Mouse (Mus musculus): Measurements from ENCODE around the gene Sec22a. TPM values are rescaled to one million over a fixed set of nuclear protein-coding genes. Genes with fewer than 3 reads are reported as not detected.

Sec22a gene
- polyA plus RNA-seq, 1 experiment from 2014 or later: 37.1 TPM

DNA sequence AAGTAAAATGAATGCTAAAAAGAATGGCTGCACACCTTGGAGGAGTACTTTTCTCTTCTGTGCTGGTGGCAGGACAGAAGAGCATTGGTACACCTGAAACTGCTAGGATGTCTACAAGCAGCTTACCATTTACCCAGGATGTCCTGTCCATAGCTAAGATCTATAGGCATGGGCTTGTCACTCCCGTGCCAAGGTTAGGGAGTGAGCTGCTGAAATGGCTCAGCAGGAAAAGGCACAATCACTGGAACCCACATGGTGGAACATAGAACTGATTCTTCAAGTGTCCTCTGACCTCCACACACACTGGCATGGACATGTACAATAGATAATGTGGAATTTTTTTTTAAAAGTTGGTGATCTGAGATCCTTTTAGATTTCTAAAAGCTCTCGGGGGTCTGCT, 56.4 kb downstream of the Sec22a start:
- no peak overlapping the region for H3K4me3 ChIP-seq
- no peaks in the 10 kb centered on the region for H3K27me3 ChIP-seq (ENCODE audit: poor library complexity, severe bottlenecking)
- WGBS: 85% methylated on average over 2 of the region's 2 CpGs
- no peak overlapping the region for H3K27ac ChIP-seq
- H3K4me1 ChIP-seq: peaks cover 22% of the 10 kb centered on the region
- peaks cover 8% of the 10 kb centered on the region for H3K36me3 ChIP-seq (replicated peaks)
- no peaks in the 10 kb centered on the region for H3K9me3 ChIP-seq
- no peak for DNase-seq (ENCODE audit: extremely low spot score, low spot score)

DNA sequence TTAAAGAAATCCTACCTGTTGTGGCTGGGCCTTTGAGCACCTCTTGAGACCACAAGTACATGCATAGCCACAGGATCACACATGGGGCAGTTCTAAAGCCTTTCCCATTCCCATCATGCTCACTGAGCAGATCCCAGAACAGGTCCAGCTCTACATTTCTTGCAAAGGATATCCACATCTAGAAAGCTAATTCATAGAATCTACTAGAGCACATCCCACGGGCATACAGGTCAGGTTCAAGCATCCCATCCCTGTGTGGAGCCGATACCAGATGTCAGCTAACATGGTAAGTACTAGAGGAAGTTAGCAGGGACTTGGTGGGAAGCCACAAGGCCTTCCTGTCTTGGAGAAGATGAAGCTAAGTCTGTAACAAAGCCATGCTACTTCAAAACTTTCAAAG, 57.1 kb downstream of the Sec22a start:
- no peak for DNase-seq (ENCODE audit: extremely low spot score, low spot score)
- Histone ChIP-seq H3K9me3 (no peaks in the 10 kb centered on the region), H3K36me3 (replicated peaks) (peaks cover 8% of the 10 kb centered on the region), H3K27me3 (ENCODE audit: poor library complexity, severe bottlenecking) (no peaks in the 10 kb centered on the region), H3K27ac (no peak overlapping the region), H3K4me3 (no peak overlapping the region), H3K4me1 (peaks cover 15% of the 10 kb centered on the region)
- 89% methylated on average over 2 of the region's 2 CpGs for WGBS

DNA sequence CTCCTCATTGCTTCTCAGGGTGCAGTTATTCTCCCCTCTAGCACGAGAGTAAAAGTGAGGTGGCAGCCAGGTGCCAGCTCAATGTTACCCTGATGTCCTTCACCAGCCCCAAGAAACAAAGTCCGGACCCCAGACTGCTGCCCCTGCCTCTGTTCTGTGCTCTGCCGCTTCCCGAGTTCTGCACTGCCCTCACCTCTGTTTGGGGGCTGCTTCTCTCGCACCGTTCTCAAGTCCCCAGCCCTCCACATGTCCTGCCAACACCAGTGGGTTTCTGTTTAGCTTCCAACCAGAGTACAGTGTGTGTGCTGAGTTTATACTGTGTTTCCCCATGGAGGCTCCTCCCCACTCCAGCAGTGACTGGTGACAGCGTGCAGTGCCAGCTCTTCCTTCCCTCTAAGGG, 58.5 kb downstream of the Sec22a start:
- WGBS: 87% methylated on average over 7 of the region's 7 CpGs
- H3K27me3 ChIP-seq (ENCODE audit: poor library complexity, severe bottlenecking): no peaks in the 10 kb centered on the region
- no peak for DNase-seq (ENCODE audit: extremely low spot score, low spot score)
- no peaks in the 10 kb centered on the region for H3K9me3 ChIP-seq
- no peak overlapping the region for H3K4me3 ChIP-seq
- no peak overlapping the region for H3K27ac ChIP-seq
- peaks cover 2% of the 10 kb centered on the region; the same call in 1 of the 2 replicates for H3K4me1 ChIP-seq
- H3K36me3 ChIP-seq (replicated peaks): peaks cover 9% of the 10 kb centered on the region

DNA sequence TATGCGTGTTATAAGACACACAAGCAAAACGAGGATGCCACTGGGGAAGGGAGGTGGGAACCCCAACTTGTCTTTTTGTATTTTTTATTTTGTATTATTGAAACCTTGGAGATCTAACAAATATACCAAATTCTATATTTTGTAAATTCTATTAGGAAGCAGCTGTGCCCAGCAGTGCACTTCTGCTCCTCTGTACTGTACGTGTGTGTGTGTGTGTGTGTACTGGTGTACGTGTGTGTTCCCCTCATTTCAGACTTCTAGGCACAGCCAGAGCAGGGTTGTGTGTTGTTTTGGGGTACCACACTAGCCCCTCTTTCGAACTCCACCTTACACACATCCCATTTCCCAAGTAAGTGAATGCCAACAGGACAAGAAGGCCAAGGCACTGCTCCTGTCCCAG, 59.3 kb downstream of the Sec22a start:
- DNase-seq (ENCODE audit: extremely low spot score, low spot score): no peak
- no peak overlapping the region for H3K4me3 ChIP-seq
- no peak overlapping the region for H3K27ac ChIP-seq
- H3K27me3 ChIP-seq (ENCODE audit: poor library complexity, severe bottlenecking): no peaks in the 10 kb centered on the region
- H3K4me1 ChIP-seq: no peaks in the 10 kb centered on the region
- no peaks in the 10 kb centered on the region for H3K9me3 ChIP-seq
- WGBS: 89% methylated on average over 5 of the region's 5 CpGs
- H3K36me3 ChIP-seq (replicated peaks): peaks cover 14% of the 10 kb centered on the region

DNA sequence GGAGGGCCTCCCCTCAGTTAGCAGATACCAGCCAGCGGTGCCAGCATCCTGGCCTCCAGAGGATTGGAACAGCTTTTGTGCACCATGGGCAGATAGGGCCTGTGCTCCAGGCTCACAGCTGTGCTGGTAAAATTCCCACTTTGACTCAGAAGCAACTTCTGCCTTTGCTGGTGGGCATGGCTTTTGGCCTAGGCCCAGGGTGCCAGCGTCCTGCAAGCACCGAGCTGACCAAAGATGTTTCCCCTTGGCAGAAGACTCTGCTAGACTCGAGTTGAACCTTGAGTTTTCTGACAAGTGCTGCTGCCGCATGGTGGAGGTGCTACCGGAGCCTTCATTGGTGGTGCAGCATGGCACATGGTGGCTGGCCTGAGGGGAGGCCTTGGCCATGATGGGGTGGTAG, 60.0 kb downstream of the Sec22a start:
- no peak overlapping the region for H3K27ac ChIP-seq
- no peaks in the 10 kb centered on the region for H3K9me3 ChIP-seq
- no peak for DNase-seq (ENCODE audit: extremely low spot score, low spot score)
- no peak overlapping the region for H3K4me3 ChIP-seq
- no peaks in the 10 kb centered on the region for H3K4me1 ChIP-seq
- no peaks in the 10 kb centered on the region for H3K27me3 ChIP-seq (ENCODE audit: poor library complexity, severe bottlenecking)
- peaks cover 14% of the 10 kb centered on the region for H3K36me3 ChIP-seq (replicated peaks)
- 93% methylated on average over 6 of the region's 6 CpGs for WGBS

DNA sequence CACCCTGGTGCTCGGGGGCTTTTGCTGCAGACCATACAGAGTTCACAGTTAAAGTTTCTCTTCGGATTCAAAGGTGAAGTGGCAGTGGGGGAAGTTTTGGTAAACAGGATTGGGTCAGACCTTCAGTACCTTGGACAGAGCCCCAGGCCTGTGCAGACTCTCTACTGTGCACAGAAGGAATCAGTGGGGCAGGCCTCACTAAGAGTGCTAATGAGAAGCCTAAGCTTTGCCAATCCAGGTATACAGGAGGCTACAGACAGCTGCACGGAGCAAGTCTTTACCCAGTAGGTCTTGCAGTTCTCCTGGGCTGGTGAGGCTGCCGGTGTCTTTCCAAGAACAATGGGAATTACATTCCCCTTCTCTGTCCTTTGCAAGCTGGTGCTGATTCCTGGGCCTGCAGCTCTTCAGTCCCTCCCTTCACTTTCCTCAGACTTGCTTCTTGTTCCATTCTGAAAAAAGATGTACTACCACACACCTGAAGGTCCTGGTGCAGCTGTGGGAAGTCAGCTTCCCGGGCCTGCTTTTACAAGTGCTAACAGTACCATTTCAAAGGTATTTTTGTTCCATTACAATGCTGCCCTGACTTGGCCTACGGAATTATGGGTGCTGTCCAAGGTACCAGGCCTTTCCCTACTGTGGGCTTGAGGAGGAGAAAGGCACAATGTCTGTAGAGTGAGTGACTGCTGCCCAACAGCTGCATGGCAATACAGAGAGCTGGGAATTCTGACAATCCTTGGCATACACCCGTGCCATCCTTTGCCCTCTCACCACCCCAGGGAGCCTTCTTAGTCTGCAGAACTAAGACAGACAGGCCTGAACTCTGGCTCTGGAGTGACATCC, 61.1 kb downstream of the Sec22a start:
- Histone ChIP-seq H3K27me3 (ENCODE audit: poor library complexity, severe bottlenecking) (no peaks in the 10 kb centered on the region), H3K27ac (no peak overlapping the region), H3K9me3 (no peaks in the 10 kb centered on the region), H3K36me3 (replicated peaks) (peaks cover 14% of the 10 kb centered on the region), H3K4me1 (no peaks in the 10 kb centered on the region), H3K4me3 (no peak overlapping the region)
- no peak for DNase-seq (ENCODE audit: extremely low spot score, low spot score)
- WGBS: 50% methylated on average over 7 of the region's 7 CpGs

DNA sequence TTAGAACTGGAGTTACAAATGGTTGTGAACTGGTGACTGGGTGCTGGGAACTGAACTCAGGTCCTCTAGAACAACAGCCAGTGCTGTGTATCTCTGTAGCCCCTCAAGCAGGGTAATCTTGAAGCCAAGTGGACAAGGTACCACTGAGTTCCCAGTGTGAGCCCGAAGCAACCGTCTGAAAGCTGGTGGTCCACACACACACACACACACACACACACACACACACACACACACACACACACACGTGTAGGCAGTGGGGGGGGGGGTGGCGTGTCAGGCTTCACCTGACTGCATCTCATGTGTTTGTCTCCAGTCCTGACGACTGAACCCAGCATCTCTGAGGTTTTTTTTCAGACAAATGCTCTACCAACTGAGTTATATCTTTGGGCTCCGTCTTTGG, 63.6 kb downstream of the Sec22a start:
- Histone ChIP-seq H3K36me3 (replicated peaks) (peaks cover 14% of the 10 kb centered on the region), H3K9me3 (no peaks in the 10 kb centered on the region), H3K27me3 (ENCODE audit: poor library complexity, severe bottlenecking) (no peaks in the 10 kb centered on the region), H3K27ac (no peak overlapping the region), H3K4me3 (no peak overlapping the region), H3K4me1 (no peaks in the 10 kb centered on the region)
- no peak for DNase-seq (ENCODE audit: extremely low spot score, low spot score)
- 87% methylated on average over 6 of the region's 6 CpGs for WGBS

DNA sequence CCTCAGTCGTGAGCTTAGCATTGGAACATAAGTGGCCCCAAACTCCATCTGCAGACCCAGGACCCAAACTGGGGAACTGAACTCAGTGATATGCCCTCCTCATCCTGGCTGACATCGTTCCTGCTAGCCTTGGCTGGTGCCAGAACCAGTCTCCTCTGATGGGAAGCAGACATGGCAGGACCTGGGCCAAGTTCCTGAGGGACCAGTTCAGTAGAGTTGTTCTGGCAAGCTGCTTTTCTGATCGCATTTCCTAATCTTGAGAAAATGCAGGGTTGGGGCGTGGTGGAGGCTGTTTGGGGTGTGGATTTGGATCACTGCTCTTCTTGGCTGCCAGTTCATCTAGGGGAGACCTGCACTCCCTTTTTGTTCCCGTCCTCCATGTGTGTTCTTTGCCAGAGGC, 65.9 kb downstream of the Sec22a start:
- no peaks in the 10 kb centered on the region for H3K4me1 ChIP-seq
- no peaks in the 10 kb centered on the region for H3K9me3 ChIP-seq
- H3K36me3 ChIP-seq (replicated peaks): peaks cover 5% of the 10 kb centered on the region
- H3K4me3 ChIP-seq: no peak overlapping the region
- no peak for DNase-seq (ENCODE audit: extremely low spot score, low spot score)
- no peak overlapping the region for H3K27ac ChIP-seq
- 85% methylated on average over 5 of the region's 5 CpGs for WGBS
- H3K27me3 ChIP-seq (ENCODE audit: poor library complexity, severe bottlenecking): no peaks in the 10 kb centered on the region

DNA sequence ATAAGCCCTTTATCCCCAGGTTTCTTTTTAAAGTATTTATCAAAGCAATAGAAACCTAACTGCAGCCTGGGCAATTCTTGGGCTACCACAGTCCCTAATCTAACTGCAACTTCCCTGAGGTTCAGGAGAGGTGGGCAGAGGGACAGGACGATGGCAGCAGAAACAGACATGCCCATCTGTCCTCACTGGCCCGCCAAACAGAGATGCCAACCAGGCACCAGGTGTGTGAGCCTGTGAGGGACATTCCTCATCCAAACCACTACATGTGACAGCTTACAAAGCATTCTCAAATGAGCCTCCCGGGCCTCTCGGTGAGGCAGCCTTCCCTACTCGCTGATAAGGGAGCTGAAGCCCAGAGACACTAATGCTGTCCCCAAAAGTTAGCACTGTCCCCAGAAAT, 76.5 kb downstream of the Sec22a start:
- peaks cover 13% of the 10 kb centered on the region; the same call in 1 of the 2 replicates for H3K4me1 ChIP-seq
- H3K9me3 ChIP-seq: no peaks in the 10 kb centered on the region
- no peak overlapping the region for H3K4me3 ChIP-seq
- no peak overlapping the region for H3K27ac ChIP-seq
- no peaks in the 10 kb centered on the region for H3K27me3 ChIP-seq (ENCODE audit: poor library complexity, severe bottlenecking)
- no peaks in the 10 kb centered on the region for H3K36me3 ChIP-seq (replicated peaks)
- 93% methylated on average over 5 of the region's 5 CpGs for WGBS
- DNase-seq (ENCODE audit: extremely low spot score, low spot score): no peak

DNA sequence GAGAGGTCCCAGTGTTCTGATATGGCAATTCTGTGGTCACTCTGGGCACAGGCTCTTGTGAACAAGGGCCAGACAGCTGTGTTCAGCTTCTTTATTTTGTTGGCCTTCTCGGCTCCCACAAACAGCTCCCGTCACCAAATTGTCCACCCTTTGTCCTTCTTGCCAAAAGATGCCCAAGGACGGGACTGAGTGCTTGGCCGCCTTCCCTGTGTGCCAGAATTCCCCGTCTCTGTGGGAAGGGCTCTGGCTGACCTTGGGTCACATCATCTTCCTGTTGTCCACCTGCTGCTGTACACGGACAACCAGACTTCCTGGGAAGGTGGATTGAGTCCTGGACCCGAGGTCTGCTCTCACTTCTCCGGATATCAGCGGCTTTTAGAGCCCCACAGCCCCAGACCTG, 77.9 kb downstream of the Sec22a start:
- Histone ChIP-seq H3K27ac (0 out of 2 replicates have a peak overlapping the region, but pooled peaks have one; percentile 20), H3K27me3 (ENCODE audit: poor library complexity, severe bottlenecking) (no peaks in the 10 kb centered on the region), H3K4me1 (peaks cover 13% of the 10 kb centered on the region; the same call in 1 of the 2 replicates), H3K4me3 (no peak overlapping the region), H3K9me3 (no peaks in the 10 kb centered on the region), H3K36me3 (replicated peaks) (no peaks in the 10 kb centered on the region)
- no peak for DNase-seq (ENCODE audit: extremely low spot score, low spot score)
- 86% methylated on average over 9 of the region's 9 CpGs for WGBS

DNA sequence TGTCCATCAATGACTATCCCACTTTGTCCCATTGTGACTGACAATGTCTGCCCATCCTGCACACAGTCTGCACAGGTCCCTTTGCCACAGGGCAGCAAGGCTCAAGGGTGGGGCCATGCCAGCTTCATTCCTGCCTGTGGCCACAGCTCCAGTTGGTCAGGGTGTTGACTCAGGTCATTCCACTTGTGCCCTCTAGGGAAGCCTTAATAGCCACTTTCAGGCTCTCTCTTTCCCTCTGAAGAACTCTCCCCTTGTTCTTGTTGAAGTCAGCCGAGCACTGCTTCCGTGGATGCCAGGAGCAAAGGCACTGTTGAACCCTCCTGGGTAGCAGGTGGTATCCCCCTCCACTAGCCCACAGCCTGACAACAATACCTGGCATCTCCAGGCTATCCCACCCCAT, 81.3 kb downstream of the Sec22a start:
- no peak overlapping the region for H3K27ac ChIP-seq
- no peaks in the 10 kb centered on the region for H3K27me3 ChIP-seq (ENCODE audit: poor library complexity, severe bottlenecking)
- no peaks in the 10 kb centered on the region for H3K36me3 ChIP-seq (replicated peaks)
- 86% methylated on average over 2 of the region's 2 CpGs for WGBS
- H3K4me1 ChIP-seq: peaks cover 3% of the 10 kb centered on the region; the same call in 1 of the 2 replicates
- H3K9me3 ChIP-seq: no peaks in the 10 kb centered on the region
- no peak overlapping the region for H3K4me3 ChIP-seq
- DNase-seq (ENCODE audit: extremely low spot score, low spot score): no peak

DNA sequence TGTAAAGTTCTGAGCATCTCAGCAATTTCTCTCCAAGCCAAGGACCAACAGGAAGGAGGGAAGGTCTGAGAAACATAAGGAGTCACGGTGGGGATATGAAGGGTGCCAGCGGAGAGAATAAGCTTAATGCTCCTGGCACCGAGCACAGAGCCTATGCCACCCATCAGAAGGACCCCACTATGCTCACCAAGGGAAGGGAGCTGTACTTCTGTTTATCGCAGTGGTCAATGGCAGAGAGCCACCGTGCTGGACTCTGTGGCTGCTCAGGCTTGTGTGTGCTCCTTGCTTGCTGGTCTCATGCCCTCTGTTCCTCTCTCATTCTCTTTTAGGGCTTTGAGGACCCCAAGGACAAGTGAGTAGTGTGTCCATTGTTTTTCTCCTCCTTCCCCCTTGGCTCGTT, 85.6 kb downstream of the Sec22a start:
- Histone ChIP-seq H3K27ac (no peak overlapping the region), H3K36me3 (replicated peaks) (no peaks in the 10 kb centered on the region), H3K4me3 (no peak overlapping the region), H3K9me3 (no peaks in the 10 kb centered on the region), H3K4me1 (peaks cover 10% of the 10 kb centered on the region), H3K27me3 (ENCODE audit: poor library complexity, severe bottlenecking) (peaks cover 25% of the 10 kb centered on the region)
- DNase-seq (ENCODE audit: extremely low spot score, low spot score): no peak
- 87% methylated on average over 6 of the region's 6 CpGs for WGBS

DNA sequence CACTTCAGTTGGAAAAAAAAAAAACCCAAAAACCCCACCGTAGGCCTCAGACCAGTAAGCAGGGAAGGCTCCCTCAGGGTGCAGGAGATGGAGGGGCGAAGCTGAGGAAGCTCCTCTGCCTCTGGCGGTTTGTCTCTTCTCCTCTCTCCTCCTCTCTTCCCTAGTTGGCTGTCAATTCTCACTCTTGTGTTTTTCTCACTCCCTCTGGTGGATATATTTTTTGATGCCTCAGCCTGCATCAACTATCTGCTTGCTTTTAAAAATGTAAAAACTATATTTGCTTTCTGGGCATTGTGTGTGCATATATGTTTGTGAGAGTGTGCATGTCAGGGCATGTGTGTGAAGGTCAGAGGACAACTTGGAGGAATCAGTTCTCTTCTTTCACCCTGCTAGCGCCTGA, 91.3 kb downstream of the Sec22a start:
- peaks cover 38% of the 10 kb centered on the region for H3K4me1 ChIP-seq
- H3K4me3 ChIP-seq: no peak overlapping the region
- no peak overlapping the region for H3K27ac ChIP-seq
- H3K9me3 ChIP-seq: no peaks in the 10 kb centered on the region
- H3K27me3 ChIP-seq (ENCODE audit: poor library complexity, severe bottlenecking): peaks cover 33% of the 10 kb centered on the region
- no peaks in the 10 kb centered on the region for H3K36me3 ChIP-seq (replicated peaks)
- WGBS: 40% methylated on average over 4 of the region's 4 CpGs
- DNase-seq (ENCODE audit: extremely low spot score, low spot score): no peak

Data from forebrain, embryonic 10.5 days (tissue).